Mouse (Mus musculus): ENCODE results near the gene Ankdd1a.

Gene Ankdd1a

DNA sequence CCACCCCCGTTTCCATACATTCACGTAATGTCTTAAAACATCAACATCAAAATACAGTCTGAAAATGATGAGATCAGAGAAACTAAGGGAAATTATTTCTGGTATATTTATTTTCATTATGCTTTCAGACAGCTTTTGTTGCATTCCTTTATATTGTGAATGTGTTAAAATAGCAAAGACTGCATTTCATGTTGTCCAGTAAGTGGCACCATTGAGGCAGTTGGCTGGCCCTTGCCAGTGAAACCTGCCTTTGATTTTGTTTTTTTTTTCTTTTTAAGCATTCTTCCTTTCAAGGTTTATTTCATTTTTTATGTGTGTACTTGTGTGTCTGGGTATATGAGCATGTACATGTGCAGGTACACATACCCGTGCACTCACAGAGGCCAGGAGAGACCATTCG lies 75.3 kb downstream of the Ankdd1a start:
- H3K4me3 ChIP-seq (replicated peaks; ENCODE audit: low read length) = no peak overlapping the region
- H3K9me3 ChIP-seq (ENCODE audit: low read length) = no peaks in the 10 kb centered on the region
- no peak for TF ChIP-seq CTCF (conservative IDR thresholded peaks at IDR 0.05; ENCODE audit: low read length)
- no peak for TF ChIP-seq NANOG (IDR thresholded peaks at IDR 0.05; ENCODE audit: borderline replicate concordance, low read length)
- no peak for TF ChIP-seq POU5F1 (IDR thresholded peaks at IDR 0.05; ENCODE audit: borderline replicate concordance, low read length)
- no peaks in the 10 kb centered on the region for H3K27me3 ChIP-seq (ENCODE audit: insufficient read depth, low read length)
- H3K4me1 ChIP-seq (replicated peaks; ENCODE audit: low read depth, low read length) = peaks cover 12% of the 10 kb centered on the region; the same call in 1 of the 2 replicates
- H3K36me3 ChIP-seq (ENCODE audit: insufficient read depth, low read length) = peaks cover 82% of the 10 kb centered on the region
